Mouse (Mus musculus) cerebellum, adult 2 months (tissue): ENCODE measurements around the gene Myo7a.

Experiments
- CTCF ChIP-seq: fragments of 200-500 bp; IDR thresholded peaks from 2 replicates; pipeline ENCODE4 v1.5.1; 2011; ENCODE audit warnings: low read depth, mild to moderate bottlenecking, control low read depth, low read length, moderate library complexity, borderline replicate concordance; ENCODE audit not compliant: insufficient read depth
- POLR2A ChIP-seq: fragments of 200-500 bp; IDR thresholded peaks from 2 replicates; pipeline ENCODE4 v1.6.1; 2011; ENCODE audit warnings: low read length, control low read depth, borderline replicate concordance; ENCODE audit not compliant: insufficient read depth

DNA sequence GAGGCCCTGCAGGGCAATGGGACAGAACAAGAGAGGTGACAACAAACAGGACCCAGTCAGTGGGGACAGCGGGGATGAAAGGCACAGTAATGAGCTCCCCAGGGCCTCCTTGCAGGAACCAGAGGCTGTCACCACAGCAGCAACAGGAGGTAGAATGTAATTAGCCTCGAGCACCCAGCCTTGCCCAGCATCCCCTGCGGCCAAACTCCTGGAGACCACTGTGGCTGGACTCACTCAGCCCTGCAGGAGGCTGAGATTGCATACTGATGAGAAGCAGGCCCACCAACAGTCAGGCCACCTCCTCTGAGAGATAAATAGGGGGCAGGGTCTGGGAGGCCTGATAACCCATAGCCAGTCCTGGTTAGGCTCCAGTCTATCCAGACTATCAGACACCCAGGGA, 30.5 kb upstream of the Myo7a start:
- TF ChIP-seq CTCF (no peak), POLR2A (no peak)
